Mouse (Mus musculus) CH12.LX (cell line): ENCODE measurements around the gene Prr14l. TPM values are rescaled to one million over a fixed set of nuclear protein-coding genes. Genes with fewer than 3 reads are reported as not detected.

Source experiments
- DNase-seq: peaks from one replicate; pipeline ENCODE4 v3.0.0-alpha.2; 2013; ENCODE audit errors: extremely low read depth
- H3K27ac ChIP-seq: 2 replicates; pipeline ENCODE4 v1.5.1; 2012; ENCODE audit warnings: low read depth, mild to moderate bottlenecking, control low read depth, moderate library complexity; ENCODE audit not compliant: insufficient read depth
- H3K27me3 ChIP-seq: replicated peaks from 2 replicates; pipeline ENCODE3; 2012; ENCODE audit warnings: inconsistent platforms
- H3K36me3 ChIP-seq, 2 experiments: replicated peaks in 1 of 2; 2 replicates each; pipeline versions ENCODE3 to v1.6.1; 2012; ENCODE audit warnings: inconsistent platforms in 1 of 2, low read length in 1 of 2, mild to moderate bottlenecking in 1 of 2, mixed read lengths in 1 of 2, moderate library complexity in 1 of 2; ENCODE audit not compliant: control insufficient read depth in 1 of 2, insufficient read depth in 1 of 2
- H3K4me1 ChIP-seq, 2 experiments: 2 replicates each; pipeline ENCODE4 v1.6.1; 2012; ENCODE audit warnings: inconsistent platforms in 1 of 2, moderate library complexity in 1 of 2; ENCODE audit not compliant: insufficient read depth in 2 of 2, control insufficient read depth in 1 of 2
- H3K4me2 ChIP-seq: 2 replicates; pipeline ENCODE4 v1.6.1; 2012; ENCODE audit warnings: low read depth, mild to moderate bottlenecking, control low read depth; ENCODE audit not compliant: poor library complexity, insufficient read depth, severe bottlenecking
- H3K4me3 ChIP-seq, 3 experiments: fragments of 150-350 bp in 1 of 3; sonication (generic) in 1 of 3; replicated peaks in 1 of 3; 2 replicates each; pipeline versions ENCODE3 to v1.5.1; 2011 to 2012; ENCODE audit warnings: low read depth in 2 of 3, low read length in 2 of 3, mild to moderate bottlenecking in 2 of 3, moderate library complexity in 2 of 3, control low read depth in 1 of 3, improper control_type of control experiment in 1 of 3, inconsistent platforms in 1 of 3, mixed read lengths in 1 of 3; ENCODE audit not compliant: poor library complexity in 1 of 3
- H3K79me2 ChIP-seq: replicated peaks from 2 replicates; pipeline ENCODE4 v1.6.1; 2012; ENCODE audit warnings: mild to moderate bottlenecking, moderate library complexity; ENCODE audit not compliant: control insufficient read depth, poor library complexity, insufficient read depth, severe bottlenecking; ENCODE audit errors: extremely low read depth
- H3K9ac ChIP-seq: 2 replicates; pipeline ENCODE4 v1.6.1; 2012; ENCODE audit warnings: low read depth, mild to moderate bottlenecking, control low read depth, moderate library complexity; ENCODE audit not compliant: insufficient read depth
- H3K9me3 ChIP-seq: replicated peaks from 2 replicates; pipeline ENCODE3; 2012; ENCODE audit warnings: low read length, inconsistent platforms, mixed read lengths
- BHLHE40 ChIP-seq: IDR thresholded peaks from 2 replicates; pipeline ENCODE4 v1.6.1; 2011; ENCODE audit warnings: mild to moderate bottlenecking, low read depth, low read length, improper control_type of control experiment
- CTCF ChIP-seq, 2 experiments: IDR thresholded peaks in 1 of 2; conservative IDR thresholded peaks in 1 of 2; 2 replicates each; pipeline ENCODE4 v1.5.1; 2011 to 2012; ENCODE audit warnings: low read depth in 2 of 2, low read length in 2 of 2, improper control_type of control experiment in 1 of 2, inconsistent platforms in 1 of 2, mild to moderate bottlenecking in 1 of 2, moderate library complexity in 1 of 2
- E2F4 ChIP-seq: IDR thresholded peaks from 2 replicates; pipeline ENCODE4 v1.6.1; 2011; ENCODE audit warnings: low read depth, low read length, improper control_type of control experiment; ENCODE audit not compliant: insufficient replicate concordance
- ELF1 ChIP-seq: IDR thresholded peaks from 2 replicates; pipeline ENCODE4 v1.6.1; 2014; ENCODE audit warnings: low read depth, mild to moderate bottlenecking, inconsistent platforms, low read length, improper control_type of control experiment
- ETS1 ChIP-seq: conservative IDR thresholded peaks from 2 replicates; pipeline ENCODE4 v1.6.1; 2012; ENCODE audit warnings: low read depth, mild to moderate bottlenecking, inconsistent platforms, low read length, improper control_type of control experiment, moderate library complexity
- GABPA ChIP-seq: IDR thresholded peaks from 2 replicates; pipeline ENCODE4 v1.6.1; 2012; ENCODE audit warnings: low read depth, low read length, improper control_type of control experiment, inconsistent platforms; ENCODE audit not compliant: insufficient replicate concordance
- HCFC1 ChIP-seq: IDR thresholded peaks from 2 replicates; pipeline ENCODE4 v1.6.1; 2012; ENCODE audit warnings: low read depth, mild to moderate bottlenecking, inconsistent platforms, low read length, improper control_type of control experiment
- JUN ChIP-seq: IDR thresholded peaks from 2 replicates; pipeline ENCODE4 v1.6.1; 2011; ENCODE audit warnings: low read depth, mild to moderate bottlenecking, low read length, improper control_type of control experiment, moderate library complexity; ENCODE audit not compliant: insufficient read depth
- JUND ChIP-seq: conservative IDR thresholded peaks from 2 replicates; pipeline ENCODE4 v1.6.1; 2011; ENCODE audit warnings: low read depth, low read length, improper control_type of control experiment
- KAT2A ChIP-seq: IDR thresholded peaks from 2 replicates; pipeline ENCODE4 v1.6.1; 2012; ENCODE audit warnings: low read length, improper control_type of control experiment, inconsistent platforms; ENCODE audit not compliant: insufficient replicate concordance
- MAFK ChIP-seq: IDR thresholded peaks from 2 replicates; pipeline ENCODE4 v1.6.1; 2011; ENCODE audit warnings: low read length, improper control_type of control experiment; ENCODE audit not compliant: insufficient replicate concordance
- MAX ChIP-seq: IDR thresholded peaks from 2 replicates; pipeline ENCODE4 v1.6.1; 2011; ENCODE audit warnings: low read length, improper control_type of control experiment
- MAZ ChIP-seq: IDR thresholded peaks from 2 replicates; pipeline ENCODE4 v1.6.1; 2012; ENCODE audit warnings: low read depth, mild to moderate bottlenecking, inconsistent platforms, low read length, improper control_type of control experiment, moderate library complexity
- MXI1 ChIP-seq: IDR thresholded peaks from 2 replicates; pipeline ENCODE4 v1.6.1; 2011; ENCODE audit warnings: mild to moderate bottlenecking, low read depth, low read length, improper control_type of control experiment
- MYC ChIP-seq: IDR thresholded peaks from 2 replicates; pipeline ENCODE4 v1.6.1; 2011; ENCODE audit warnings: low read depth, mild to moderate bottlenecking, improper control_type of control experiment, low read length
- PAX5 ChIP-seq: IDR thresholded peaks from 2 replicates; pipeline ENCODE4 v1.6.1; 2012; ENCODE audit warnings: low read length, inconsistent platforms, mixed read lengths
- POLR2AphosphoS2 ChIP-seq: IDR thresholded peaks from 2 replicates; pipeline ENCODE4 v1.6.1; 2011; ENCODE audit warnings: low read depth, low read length, improper control_type of control experiment
- RAD21 ChIP-seq: IDR thresholded peaks from 2 replicates; pipeline ENCODE4 v1.6.1; 2011; ENCODE audit warnings: low read depth, mild to moderate bottlenecking, low read length, improper control_type of control experiment, moderate library complexity
- RCOR1 ChIP-seq: conservative IDR thresholded peaks from 2 replicates; pipeline ENCODE4 v1.6.1; 2012; ENCODE audit warnings: low read depth, mild to moderate bottlenecking, inconsistent platforms, low read length, improper control_type of control experiment
- SIN3A ChIP-seq: IDR thresholded peaks from 2 replicates; pipeline ENCODE4 v1.6.1; 2012; ENCODE audit warnings: low read length, improper control_type of control experiment, inconsistent platforms
- SMC3 ChIP-seq: IDR thresholded peaks from 2 replicates; pipeline ENCODE4 v1.6.1; 2011; ENCODE audit warnings: low read depth, low read length, improper control_type of control experiment
- TBP ChIP-seq: conservative IDR thresholded peaks from 2 replicates; pipeline ENCODE4 v1.6.1; 2011; ENCODE audit warnings: low read depth, low read length, improper control_type of control experiment
- UBTF ChIP-seq: IDR thresholded peaks from 2 replicates; pipeline ENCODE4 v1.6.1; 2012; ENCODE audit warnings: low read depth, mild to moderate bottlenecking, inconsistent platforms, low read length, improper control_type of control experiment, moderate library complexity
- ZC3H11A ChIP-seq: IDR thresholded peaks from 2 replicates; pipeline ENCODE4 v1.6.1; 2012; ENCODE audit warnings: low read depth, mild to moderate bottlenecking, inconsistent platforms, low read length, improper control_type of control experiment
- ZNF384 ChIP-seq: IDR thresholded peaks from 2 replicates; pipeline ENCODE4 v1.6.1; 2012; ENCODE audit warnings: low read depth, low read length, improper control_type of control experiment, inconsistent platforms
- dilution Hi-C: fragments of 300-500 bp; cut with MboI; formaldehyde crosslinking; loops from 2 replicates; pipeline ENCODE4 v1.14.3; 2020; ENCODE audit warnings: low sequenced_read_pairs; ENCODE audit not compliant: extremely low pct_unique_long_range_greater_than_20kb, extremely low pct_ligation_motif_present
- in situ Hi-C: fragments of 300-500 bp; cut with MboI; formaldehyde crosslinking; loops from 3 replicates; pipeline ENCODE4 v1.14.3; 2019; ENCODE audit warnings: low sequenced_read_pairs, low pct_ligation_motif_present, low pct_unique_long_range_greater_than_20kb, mixed read lengths
- polyA plus RNA-seq: library from polyadenylated mRNA; unstranded; fragments of >175 nt; gene quantifications from 2 replicates; pipeline ENCODE4 v1.2.1, GENCODE M21; 2012; ENCODE audit warnings: low read depth; ENCODE audit not compliant: insufficient read length
- total RNA-seq, 2 experiments: library from RNA; depleted of rRNA; stranded (reverse); fragments of 300-350 nt in 1 of 2; fragments of >200 nt in 1 of 2; gene quantifications; 2 replicates each; pipeline ENCODE4 v1.2.3; 2012 to 2014

Gene Prr14l
- total and polyA plus RNA-seq, 3 experiments: 5.4 to 15.6 (median 14.5) TPM

GRCm38 (mm10) chr5:32781596-32781995, 72.5 kb downstream of the Prr14l start:
- in situ Hi-C loops (no loop called here), dilution Hi-C loops (no loop called here)
- Histone ChIP-seq H3K4me1 (peaks cover 3 to 48% of the 10 kb centered on the region in 2 experiments; a peak in 3 of 4 replicates), H3K27ac (no peak overlapping the region), H3K4me3 (no peak overlapping the region), H3K9ac (no peak overlapping the region), H3K79me2 (peaks cover 12% of the 10 kb centered on the region), H3K4me2 (no peak overlapping the region), H3K27me3 (no peaks in the 10 kb centered on the region), H3K36me3 (peaks cover 4 to 62% of the 10 kb centered on the region in 2 experiments), H3K9me3 (no peaks in the 10 kb centered on the region)
- no peak for TF ChIP-seq ETS1
- no peak for TF ChIP-seq MYC
- no peak for TF ChIP-seq TBP
- no peak for TF ChIP-seq SIN3A
- no peak for TF ChIP-seq BHLHE40
- no peak for TF ChIP-seq POLR2AphosphoS2
- TF ChIP-seq MAFK: no peak
- no peak for TF ChIP-seq UBTF
- TF ChIP-seq RAD21: no peak
- no peak for TF ChIP-seq JUND
- no peak for TF ChIP-seq SMC3
- TF ChIP-seq MAX: no peak
- no peak for TF ChIP-seq JUN
- no peak for TF ChIP-seq RCOR1
- TF ChIP-seq KAT2A: no peak
- TF ChIP-seq GABPA: no peak
- no peak for TF ChIP-seq HCFC1
- no peak for TF ChIP-seq MXI1
- TF ChIP-seq PAX5: no peak
- no peak for TF ChIP-seq ZC3H11A
- DNase-seq: no peak

DNA sequence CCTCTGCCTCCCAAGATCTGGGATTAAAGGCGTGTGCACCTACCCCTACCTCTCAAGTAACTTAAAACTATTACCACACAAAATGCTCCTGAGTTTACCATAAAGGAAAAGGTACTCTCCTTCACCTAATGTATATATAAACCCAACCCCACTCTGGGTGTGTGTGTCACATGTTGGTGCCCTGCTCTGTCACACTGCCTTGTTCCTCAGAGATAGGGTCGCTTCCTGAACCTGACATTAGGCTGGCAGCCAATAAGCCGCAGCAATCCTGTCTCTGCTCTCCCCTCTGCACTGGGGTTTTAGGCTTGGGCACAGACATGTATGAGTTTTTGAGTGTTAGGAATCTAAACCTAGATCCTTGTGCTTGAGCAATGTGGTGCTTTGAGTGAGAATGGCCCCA, 75.9 kb downstream of the Prr14l start:
- DNase-seq: no peak
- Histone ChIP-seq H3K36me3 (peaks cover 17 to 80% of the 10 kb centered on the region in 2 experiments), H3K4me3 (no peak overlapping the region), H3K4me1 (peaks cover 0 to 36% of the 10 kb centered on the region in 2 experiments; a peak in 1 of 4 replicates), H3K4me2 (no peak overlapping the region), H3K27ac (no peak overlapping the region), H3K9me3 (no peaks in the 10 kb centered on the region), H3K27me3 (no peaks in the 10 kb centered on the region), H3K79me2 (peaks cover 16% of the 10 kb centered on the region), H3K9ac (no peak overlapping the region)
- TF ChIP-seq MAZ: no peak
- TF ChIP-seq ELF1: no peak
- no peak for TF ChIP-seq E2F4
- TF ChIP-seq JUND: no peak
- TF ChIP-seq BHLHE40: no peak
- no peak for TF ChIP-seq SMC3
- no peak for TF ChIP-seq ZNF384
- no peak for TF ChIP-seq RAD21
- no peak for TF ChIP-seq ETS1
- TF ChIP-seq CTCF (conservative IDR thresholded peaks at IDR 0.05 in 1 of 2, IDR thresholded peaks at IDR 0.05 in 1 of 2; ENCODE audit: low read depth in 2 of 2, low read length in 2 of 2): no peak
- in situ Hi-C loops (no loop called here), dilution Hi-C loops (no loop called here)
